Mouse (Mus musculus): Measurements from ENCODE around the gene Slc35f1. TPM values are rescaled to one million over a fixed set of nuclear protein-coding genes. Genes with fewer than 3 reads are reported as not detected.

Gene Slc35f1
- total and polyA plus RNA-seq, 3 experiments: 0.07 to 0.11 TPM; not detected in 1

GRCm38 (mm10) chr10:52911762-52912161 lies 221.4 kb downstream of the Slc35f1 start:
- Histone ChIP-seq H3K9me3 (replicated peaks; ENCODE audit: low read length) (no peaks in the 10 kb centered on the region), H3K27ac (ENCODE audit: insufficient read depth, low read depth) (no peak overlapping the region), H3K9ac (ENCODE audit: insufficient read depth, low read depth) (no peak overlapping the region), H3K4me2 (ENCODE audit: insufficient read depth, low read depth, poor library complexity, severe bottlenecking) (no peak overlapping the region), H3K79me2 (replicated peaks; ENCODE audit: control insufficient read depth, extremely low read depth, insufficient read depth, poor library complexity, severe bottlenecking) (no peaks in the 10 kb centered on the region), H3K4me1 (ENCODE audit: control insufficient read depth in 1 of 2, insufficient read depth in 2 of 2) (no peaks in the 10 kb centered on the region), H3K4me3 (replicated peaks in 1 of 3; ENCODE audit: low read depth in 2 of 3, low read length in 2 of 3, poor library complexity in 1 of 3) (no peak overlapping the region), H3K27me3 (replicated peaks) (no peaks in the 10 kb centered on the region), H3K36me3 (replicated peaks in 1 of 2; ENCODE audit: control insufficient read depth in 1 of 2, insufficient read depth in 1 of 2, low read length in 1 of 2) (no peaks in the 10 kb centered on the region)
- dilution Hi-C loops (cut with MboI; ENCODE audit: extremely low pct_ligation_motif_present, extremely low pct_unique_long_range_greater_than_20kb, low sequenced_read_pairs) (no loop called here), in situ Hi-C loops (cut with MboI; ENCODE audit: low pct_ligation_motif_present, low pct_unique_long_range_greater_than_20kb, low sequenced_read_pairs) (no loop called here)
- DNase-seq (ENCODE audit: extremely low read depth): no peak
- TF ChIP-seq RCOR1 (conservative IDR thresholded peaks at IDR 0.05; ENCODE audit: low read depth, low read length) (no peak), ZMIZ1 (IDR thresholded peaks at IDR 0.05; ENCODE audit: low read depth, low read length) (no peak), ZKSCAN1 (IDR thresholded peaks at IDR 0.05; ENCODE audit: borderline replicate concordance, low read depth, low read length) (no peak), ZC3H11A (IDR thresholded peaks at IDR 0.05; ENCODE audit: low read depth, low read length) (no peak), SMC3 (IDR thresholded peaks at IDR 0.05; ENCODE audit: low read depth, low read length) (no peak), MAFK (IDR thresholded peaks at IDR 0.05; ENCODE audit: insufficient replicate concordance, low read length) (no peak), MXI1 (IDR thresholded peaks at IDR 0.05; ENCODE audit: low read depth, low read length) (no peak)

- H3K27ac ChIP-seq (ENCODE audit: insufficient read depth, low read depth): no peak overlapping the region
- dilution Hi-C loops (cut with MboI; ENCODE audit: extremely low pct_ligation_motif_present, extremely low pct_unique_long_range_greater_than_20kb, low sequenced_read_pairs): no loop called here
- no peak overlapping the region for H3K4me2 ChIP-seq (ENCODE audit: insufficient read depth, low read depth, poor library complexity, severe bottlenecking)
- H3K79me2 ChIP-seq (replicated peaks; ENCODE audit: control insufficient read depth, extremely low read depth, insufficient read depth, poor library complexity, severe bottlenecking): no peaks in the 10 kb centered on the region
- DNase-seq (ENCODE audit: extremely low read depth): no peak
- no peaks in the 10 kb centered on the region for H3K36me3 ChIP-seq (replicated peaks in 1 of 2; ENCODE audit: control insufficient read depth in 1 of 2, insufficient read depth in 1 of 2, low read length in 1 of 2)
- in situ Hi-C loops (cut with MboI; ENCODE audit: low pct_ligation_motif_present, low pct_unique_long_range_greater_than_20kb, low sequenced_read_pairs): no loop called here
- no peak overlapping the region for H3K9ac ChIP-seq (ENCODE audit: insufficient read depth, low read depth)
- TF ChIP-seq POLR2AphosphoS2 (IDR thresholded peaks at IDR 0.05; ENCODE audit: low read depth, low read length): no peak
- TF ChIP-seq RCOR1 (conservative IDR thresholded peaks at IDR 0.05; ENCODE audit: low read depth, low read length): no peak
- TF ChIP-seq MEF2A (IDR thresholded peaks at IDR 0.05; ENCODE audit: borderline replicate concordance, low read depth, low read length): no peak
- no peak for TF ChIP-seq ZKSCAN1 (IDR thresholded peaks at IDR 0.05; ENCODE audit: borderline replicate concordance, low read depth, low read length)
- TF ChIP-seq NRF1 (IDR thresholded peaks at IDR 0.05; ENCODE audit: low read depth, low read length): no peak
- H3K4me3 ChIP-seq (replicated peaks in 1 of 3; ENCODE audit: low read depth in 2 of 3, low read length in 2 of 3, poor library complexity in 1 of 3): no peak overlapping the region
- H3K27me3 ChIP-seq (replicated peaks): no peaks in the 10 kb centered on the region
- no peaks in the 10 kb centered on the region for H3K9me3 ChIP-seq (replicated peaks; ENCODE audit: low read length)
- H3K4me1 ChIP-seq (ENCODE audit: control insufficient read depth in 1 of 2, insufficient read depth in 2 of 2): no peaks in the 10 kb centered on the region
These were observed 228.4 kb downstream of the Slc35f1 start for GRCm38 (mm10) chr10:52918715-52919114.

GRCm38 (mm10) chr10:52923143-52923542 lies 232.8 kb downstream of the Slc35f1 start:
- no peak overlapping the region for H3K27ac ChIP-seq (ENCODE audit: insufficient read depth, low read depth)
- no peak for TF ChIP-seq PAX5 (IDR thresholded peaks at IDR 0.05; ENCODE audit: low read length)

More at GRCm38 (mm10) chr10:52923143-52923542, 232.8 kb downstream of the Slc35f1 start:
- H3K27me3 ChIP-seq (replicated peaks): no peaks in the 10 kb centered on the region
- no peaks in the 10 kb centered on the region for H3K79me2 ChIP-seq (replicated peaks; ENCODE audit: control insufficient read depth, extremely low read depth, insufficient read depth, poor library complexity, severe bottlenecking)
- in situ Hi-C loops (cut with MboI; ENCODE audit: low pct_ligation_motif_present, low pct_unique_long_range_greater_than_20kb, low sequenced_read_pairs): no loop called here
- H3K9me3 ChIP-seq (replicated peaks; ENCODE audit: low read length): no peaks in the 10 kb centered on the region
- dilution Hi-C loops (cut with MboI; ENCODE audit: extremely low pct_ligation_motif_present, extremely low pct_unique_long_range_greater_than_20kb, low sequenced_read_pairs): no loop called here
- no peak for DNase-seq (ENCODE audit: extremely low read depth)
- H3K4me2 ChIP-seq (ENCODE audit: insufficient read depth, low read depth, poor library complexity, severe bottlenecking): no peak overlapping the region
- H3K4me3 ChIP-seq (replicated peaks in 1 of 3; ENCODE audit: low read depth in 2 of 3, low read length in 2 of 3, poor library complexity in 1 of 3): no peak overlapping the region
- H3K36me3 ChIP-seq (replicated peaks in 1 of 2; ENCODE audit: control insufficient read depth in 1 of 2, insufficient read depth in 1 of 2, low read length in 1 of 2): no peaks in the 10 kb centered on the region
- no peak overlapping the region for H3K9ac ChIP-seq (ENCODE audit: insufficient read depth, low read depth)
- no peaks in the 10 kb centered on the region for H3K4me1 ChIP-seq (ENCODE audit: control insufficient read depth in 1 of 2, insufficient read depth in 2 of 2)

All from CH12.LX (cell line).